Mouse (Mus musculus) right cerebral cortex, postnatal 25 days (tissue): ENCODE measurements around the gene Ddo.

Experiments used
- DNase-seq: peaks from one replicate; pipeline ENCODE4 v3.0.0; 2022

Gene Ddo

GRCm38 (mm10) chr10:40719062-40719461 is 89.3 kb downstream of the Ddo start:
- no peak for DNase-seq

DNA sequence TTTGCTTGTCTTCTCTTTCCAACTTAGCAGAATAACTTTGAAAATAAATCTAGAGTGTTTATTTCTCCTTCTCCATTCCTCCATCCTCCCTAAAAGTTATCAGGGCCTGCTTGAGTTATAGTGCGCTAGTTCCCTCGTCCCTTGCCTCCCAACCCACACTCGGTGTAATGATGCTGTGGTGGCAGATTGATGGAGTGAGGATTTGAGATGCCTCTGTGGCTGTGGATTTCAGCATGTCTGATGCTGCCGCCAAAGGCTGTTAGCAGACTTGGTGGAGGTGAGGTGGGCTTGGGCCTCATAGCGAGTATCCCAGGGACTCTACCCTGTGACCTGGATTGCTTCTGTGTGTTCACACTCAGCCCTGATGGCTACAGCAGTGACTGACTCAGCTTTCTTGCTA is 91.1 kb downstream of the Ddo start:
- DNase-seq = no peak

DNA sequence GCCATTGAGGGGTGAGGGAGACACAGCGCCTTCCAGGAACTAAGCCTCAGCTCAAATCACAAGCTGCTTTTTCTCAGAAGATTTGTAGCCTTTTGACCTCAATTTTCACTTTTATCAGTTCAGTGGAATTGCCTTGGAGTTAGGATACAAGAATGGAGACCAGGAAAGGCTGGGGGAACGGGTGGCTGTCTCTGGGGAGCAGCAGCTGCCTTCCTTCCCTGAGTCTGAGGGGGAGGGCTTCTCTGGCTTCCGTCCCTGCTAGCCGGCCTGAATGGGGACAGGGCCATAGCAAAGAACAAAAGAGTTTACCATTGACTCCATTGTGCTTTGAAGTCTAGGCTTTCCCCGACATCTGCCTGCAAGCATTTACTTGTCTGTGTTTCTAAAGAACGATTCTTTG is 94.5 kb downstream of the Ddo start:
- no peak for DNase-seq

- no peak for DNase-seq
Measured at GRCm38 (mm10) chr10:40725066-40725465, 95.3 kb downstream of the Ddo start.

DNA sequence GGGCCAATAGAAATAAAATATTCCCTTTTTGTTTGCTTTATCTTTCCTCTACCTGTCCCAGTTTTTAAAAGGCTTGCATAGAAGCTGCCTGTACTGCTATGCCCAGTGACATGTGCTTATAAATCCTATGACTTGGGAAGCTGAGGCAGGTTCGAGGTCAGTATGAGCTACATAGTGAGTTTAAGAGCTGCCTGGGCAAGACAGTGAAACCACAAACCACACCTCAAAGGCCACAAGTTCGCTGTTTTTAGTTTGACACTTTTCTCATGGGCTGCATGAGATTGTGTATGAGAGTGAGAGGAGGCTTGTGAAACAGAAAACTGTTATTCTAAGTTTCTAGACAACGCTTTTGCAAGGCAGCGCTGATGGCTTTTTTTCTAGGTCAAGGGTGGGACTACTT is 95.7 kb downstream of the Ddo start:
- DNase-seq = no peak

DNA sequence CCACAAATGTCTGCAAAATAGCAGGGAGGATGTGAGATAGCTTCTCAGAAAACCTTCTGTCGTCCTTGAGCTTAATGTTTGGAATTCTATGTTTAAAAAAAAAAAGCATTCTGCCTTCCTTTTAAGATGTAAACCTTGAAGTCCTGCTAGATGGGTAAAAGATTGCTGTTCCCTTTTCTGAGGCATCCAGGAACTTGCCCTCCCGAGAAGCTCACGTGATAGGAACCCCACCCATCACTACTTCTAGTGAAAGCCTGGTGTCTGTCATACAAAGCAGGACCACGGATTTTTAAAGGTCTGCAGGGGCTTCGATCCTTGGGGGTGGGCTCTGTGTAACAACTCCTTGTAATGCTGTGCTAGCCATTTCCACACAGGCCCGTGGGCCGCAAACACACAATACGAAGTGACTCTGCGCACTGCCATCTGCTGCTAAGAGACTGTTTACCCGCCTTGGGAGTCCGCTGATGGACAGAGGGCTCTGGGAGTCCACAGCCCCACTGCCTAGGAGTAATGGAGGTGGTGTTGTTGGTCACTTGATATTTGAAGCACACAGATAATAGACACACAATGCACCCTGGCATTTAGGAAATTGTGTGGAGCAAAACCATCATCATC is 96.6 kb downstream of the Ddo start:
- no peak for DNase-seq

DNA sequence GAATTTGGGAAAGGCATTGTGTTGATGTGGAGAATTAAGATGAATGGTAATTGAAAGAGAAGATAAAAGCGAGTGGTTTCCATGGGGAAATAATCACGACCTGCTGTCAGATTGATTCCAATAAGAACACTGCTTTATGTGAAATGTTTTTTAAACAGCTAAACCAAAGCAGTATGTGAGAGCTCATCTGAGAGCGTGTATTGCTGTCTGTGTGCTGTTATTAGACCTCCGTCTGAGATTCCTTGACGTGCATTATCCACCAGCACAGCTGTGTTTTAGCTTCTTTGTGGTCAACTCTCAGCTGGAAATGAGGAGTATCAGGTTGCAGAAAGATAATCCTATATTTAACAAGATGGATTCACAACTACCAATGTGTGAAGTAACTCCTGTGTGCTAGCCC is 97.2 kb downstream of the Ddo start:
- DNase-seq = no peak

DNA sequence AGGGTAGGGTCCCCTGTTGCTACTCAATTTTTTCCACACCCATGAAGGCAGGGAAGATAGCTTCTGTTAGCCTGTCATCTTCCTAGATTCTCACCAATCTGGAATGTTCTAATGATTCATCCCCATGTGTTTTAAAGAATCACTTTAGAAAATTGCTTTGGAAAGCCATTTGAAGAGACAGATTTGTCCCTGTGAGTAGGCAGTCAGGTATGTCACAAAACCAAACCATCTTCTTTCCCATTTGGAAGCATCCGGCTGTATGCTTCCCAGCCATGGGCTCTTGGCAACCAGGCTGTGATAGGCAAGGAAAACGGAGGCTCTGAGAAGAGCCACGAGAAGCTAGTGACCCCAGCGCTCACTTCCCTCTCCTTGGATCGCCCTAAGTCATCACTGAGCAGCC is 100.4 kb downstream of the Ddo start:
- no peak for DNase-seq
